Mouse (Mus musculus) left cerebral cortex, adult 11 months (tissue): ENCODE measurements around the gene Olfml3.

Source experiments
- DNase-seq: peaks from one replicate; pipeline ENCODE4 v3.0.0; 2022; ENCODE audit warnings: low spot score

The Olfml3 gene

DNA sequence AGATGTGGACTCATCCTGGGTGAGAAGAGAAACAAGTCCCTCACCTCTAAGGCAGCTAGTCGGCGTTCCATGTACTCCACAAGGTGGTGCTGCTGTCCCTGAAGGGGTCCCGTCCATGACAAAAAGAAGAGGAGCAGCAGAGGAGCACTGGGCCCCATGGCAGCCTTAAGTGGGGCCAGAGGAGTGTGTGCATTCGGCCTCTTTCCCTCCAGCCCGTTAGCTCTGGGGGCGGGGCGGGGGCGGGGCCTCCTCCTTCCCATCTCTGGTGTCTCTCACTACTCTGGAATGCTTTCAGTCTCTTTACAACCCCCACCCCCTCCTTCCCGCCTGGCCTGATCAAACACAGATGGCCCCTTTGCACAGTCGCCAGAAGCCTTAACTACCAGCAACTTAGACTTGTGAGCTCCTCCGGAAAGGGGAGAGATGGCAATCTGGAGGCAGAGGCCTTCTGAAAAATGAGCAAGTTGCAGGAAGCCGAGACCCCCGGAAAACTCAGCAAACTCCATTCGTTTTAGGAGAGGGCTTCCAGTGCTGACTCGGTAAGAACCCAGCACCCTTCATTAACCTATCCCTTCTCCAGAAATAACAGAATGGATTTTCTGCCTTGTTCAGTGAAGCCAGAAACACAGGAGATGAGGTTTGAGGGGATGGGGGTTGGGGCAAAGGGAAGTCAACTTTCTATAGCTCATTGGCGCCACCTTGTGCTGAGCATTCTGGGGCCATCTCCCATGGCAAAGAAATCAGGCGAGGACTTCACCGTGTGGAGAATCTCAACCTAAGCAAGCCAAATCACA, at the start of gene Olfml3:
Gene Olfml3 (minus strand): TSS at position 224 of the 794 bp plus-strand sequence.
- DNase-seq = peak; percentile 86

DNA sequence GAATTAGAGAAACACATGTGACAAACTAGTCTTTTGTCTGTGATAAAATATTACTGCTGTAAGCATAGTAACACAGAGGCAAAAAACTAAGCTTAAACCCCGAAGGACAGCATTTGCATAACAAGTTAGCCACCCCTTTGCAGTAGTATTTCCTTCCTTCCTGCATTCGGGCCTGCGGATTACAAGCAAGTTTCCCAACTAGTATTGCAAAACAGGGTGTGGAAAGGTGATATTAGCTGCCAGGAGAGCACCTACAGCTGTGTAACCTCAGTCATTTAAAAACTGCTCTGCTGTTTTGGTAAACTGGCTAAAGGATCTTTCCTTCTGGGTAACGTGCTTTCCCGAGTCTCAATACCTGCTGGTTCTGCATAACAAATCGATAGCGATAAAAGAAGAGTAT, 49.4 kb upstream of the Olfml3 start:
- DNase-seq = no peak

DNA sequence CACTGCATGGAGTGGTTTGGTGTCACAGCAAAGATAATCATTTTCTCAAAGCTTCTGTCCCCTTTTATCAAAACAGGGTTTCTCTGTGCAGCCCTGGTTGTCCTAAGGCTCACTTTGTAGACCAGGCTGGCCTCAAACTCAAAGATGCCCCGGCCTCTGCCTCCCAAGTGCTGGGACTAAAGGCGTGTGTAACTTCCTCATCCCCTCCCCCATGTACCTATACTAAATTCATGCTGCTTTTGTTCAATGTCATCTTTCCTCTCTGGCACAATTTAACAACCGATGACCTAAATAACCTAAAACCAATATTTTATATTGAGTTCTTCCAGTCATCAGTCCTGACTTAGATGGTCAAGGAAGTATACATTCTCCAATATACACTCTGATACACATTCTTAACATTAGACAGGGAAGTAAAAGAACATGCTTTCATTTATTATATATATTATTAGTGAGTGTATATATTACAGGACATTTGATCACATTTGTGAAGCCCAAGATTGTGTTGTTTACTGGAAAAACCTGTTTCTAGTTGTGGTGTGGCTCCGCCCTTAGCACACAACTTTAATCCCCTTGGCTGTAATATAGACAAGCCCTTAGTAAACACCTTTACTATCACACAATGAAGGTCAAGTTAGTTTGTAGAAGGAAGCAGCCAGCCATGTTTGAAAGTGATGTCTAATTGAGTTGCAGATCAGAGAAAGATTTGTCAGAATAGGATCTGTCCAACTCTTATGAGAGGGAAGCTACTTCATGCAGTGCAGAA, 45.2 kb upstream of the Olfml3 start:
- no peak for DNase-seq

DNA sequence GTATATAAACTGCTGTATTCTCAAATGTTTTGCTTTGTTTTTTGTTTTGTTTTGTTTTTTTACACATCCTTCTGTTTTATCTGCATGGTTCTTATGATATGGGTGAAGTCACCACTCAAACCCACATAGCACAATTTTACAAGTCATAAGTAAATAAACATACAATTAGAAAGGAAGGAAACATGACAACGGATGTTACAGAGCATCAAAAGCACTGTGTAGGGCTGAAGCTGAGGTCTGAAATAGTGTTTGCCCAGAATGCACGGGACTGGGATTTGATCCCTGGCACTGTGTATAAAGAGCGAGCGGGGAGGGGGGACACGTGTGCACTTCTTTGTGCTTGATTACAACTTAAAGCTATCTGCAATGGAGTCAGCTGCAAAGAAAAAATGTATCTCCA, 43.0 kb upstream of the Olfml3 start:
- DNase-seq = no peak

DNA sequence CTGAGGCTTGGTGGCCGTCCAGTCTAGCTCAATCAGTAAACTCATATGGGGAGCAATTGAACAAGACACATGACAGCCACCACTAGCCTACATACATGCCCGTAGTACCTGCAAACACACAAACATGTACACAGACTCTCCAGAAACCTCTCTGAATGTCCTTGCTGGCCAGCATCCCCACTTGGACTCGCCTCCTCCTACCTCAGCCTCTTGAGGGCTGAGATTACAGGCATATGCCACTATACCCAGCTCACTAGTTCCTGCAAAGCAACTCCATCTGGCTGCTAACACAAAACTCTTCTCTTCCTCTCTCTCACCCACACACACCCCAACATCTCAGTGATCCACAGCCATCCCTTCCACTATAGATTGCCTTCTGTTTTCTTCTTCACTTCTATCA, 42.5 kb upstream of the Olfml3 start:
- no peak for DNase-seq

DNA sequence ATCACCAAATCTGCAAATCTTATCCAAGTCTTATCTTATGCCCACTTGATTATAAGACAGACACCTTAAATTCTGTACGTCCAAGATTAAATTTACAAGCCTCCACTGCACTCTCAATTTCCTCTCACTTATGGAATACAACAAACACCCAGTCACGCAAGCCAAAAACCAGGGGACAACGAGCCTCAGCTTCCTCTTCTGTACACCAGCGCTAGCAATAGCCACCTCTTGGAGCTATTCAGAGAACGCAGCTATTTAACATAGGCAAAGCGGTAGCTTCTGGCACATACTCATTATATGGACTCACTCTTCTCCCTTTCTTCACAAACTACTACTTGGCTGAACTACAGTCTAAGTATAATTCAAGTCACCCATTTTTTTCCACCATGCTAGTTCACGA, 41.4 kb upstream of the Olfml3 start:
- no peak for DNase-seq

DNA sequence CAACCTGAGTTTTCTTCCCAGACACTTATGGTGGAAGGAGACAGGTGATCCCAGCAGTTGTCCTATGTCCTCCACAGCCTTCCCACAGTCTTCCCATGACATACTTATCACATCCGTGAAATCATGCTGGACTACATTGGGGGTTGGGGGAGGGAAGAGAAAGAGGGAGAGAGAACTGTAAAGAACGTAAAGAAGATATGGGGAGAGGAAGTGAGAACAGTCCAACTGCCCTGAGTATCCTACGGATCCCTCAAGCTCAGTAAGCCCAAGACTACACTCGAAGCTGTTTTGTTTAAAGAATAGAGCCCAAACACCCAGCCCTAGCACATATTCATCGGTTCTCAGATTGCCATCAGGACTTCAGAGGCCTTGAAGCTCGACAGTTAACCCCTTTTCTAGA, 40.9 kb upstream of the Olfml3 start:
- DNase-seq = no peak

DNA sequence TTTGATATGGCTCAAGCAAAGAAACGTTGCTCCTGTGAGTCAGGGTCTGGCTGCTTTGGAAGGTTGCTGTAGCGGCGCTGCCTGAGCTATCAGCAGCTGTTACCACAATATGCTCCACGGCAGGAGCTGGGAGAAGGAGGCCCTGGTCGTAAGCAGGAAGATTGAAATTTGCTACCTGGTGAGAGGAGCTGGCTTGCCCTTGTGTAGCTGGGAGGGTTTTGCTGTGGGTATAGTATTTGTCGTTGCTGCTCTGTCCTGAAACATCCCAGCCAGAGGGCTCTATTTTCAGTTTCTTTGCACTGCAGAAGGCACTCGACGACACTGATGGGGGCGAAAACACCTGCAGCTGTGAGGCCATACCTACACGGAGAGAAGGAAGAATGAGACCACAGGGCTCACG, 40.1 kb upstream of the Olfml3 start:
- DNase-seq = no peak

DNA sequence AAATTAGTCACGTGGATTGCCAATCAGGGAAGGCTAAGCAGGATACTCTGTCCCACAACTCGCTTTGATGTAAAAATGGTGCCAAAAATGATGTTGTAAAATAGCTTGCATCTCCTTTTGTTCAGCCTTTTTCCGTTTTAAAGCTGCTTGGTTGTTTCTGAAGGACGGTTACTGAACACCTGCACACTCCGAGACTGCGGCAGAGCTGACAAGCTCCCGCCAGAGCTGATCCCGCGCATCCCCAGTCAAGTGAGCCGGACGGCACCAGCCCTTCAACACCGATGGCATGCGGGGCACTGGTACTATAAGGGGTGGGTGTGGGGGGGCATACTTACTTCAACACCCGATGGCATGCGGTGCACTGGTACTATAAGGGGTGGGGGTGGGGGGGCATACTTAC, 36.2 kb upstream of the Olfml3 start:
- no peak for DNase-seq

DNA sequence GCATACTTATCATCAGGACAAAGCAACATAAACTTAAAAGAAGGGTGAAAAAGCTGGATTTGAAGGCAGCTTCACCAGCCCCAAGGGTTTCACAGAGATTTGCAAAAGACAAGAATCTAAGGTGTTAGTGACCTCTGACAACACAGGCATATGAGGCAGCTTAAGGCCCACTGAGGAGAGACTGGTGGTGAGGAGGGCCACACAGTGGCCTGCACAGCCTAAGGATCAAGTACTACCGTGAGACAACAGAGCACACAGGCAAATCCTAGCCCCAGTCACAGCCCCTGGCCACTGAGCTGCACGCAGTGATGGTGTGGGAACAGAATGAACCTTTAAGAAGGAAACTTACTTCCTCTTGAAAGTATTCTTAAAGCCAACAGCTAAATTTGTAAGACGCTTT, 35.7 kb upstream of the Olfml3 start:
- DNase-seq = no peak

DNA sequence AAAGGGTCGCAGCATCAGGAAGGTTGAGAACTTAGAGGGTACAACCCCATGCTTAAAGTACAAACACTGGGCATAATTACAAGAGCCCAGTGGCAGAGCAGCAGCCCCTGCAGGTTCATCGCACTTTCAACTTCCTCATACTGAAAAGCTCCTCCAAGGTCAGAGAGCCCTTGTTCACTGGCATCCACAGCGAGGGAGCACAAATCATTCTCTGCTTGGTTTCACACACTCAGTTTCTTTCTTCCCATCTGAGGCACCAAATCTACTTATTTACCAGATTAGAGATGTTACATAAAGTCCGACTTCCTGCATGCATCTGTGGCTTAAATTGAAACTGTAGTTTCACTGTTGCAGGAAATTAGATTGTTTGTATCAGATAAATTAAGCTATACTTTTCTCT, 35.0 kb upstream of the Olfml3 start:
- DNase-seq = no peak

DNA sequence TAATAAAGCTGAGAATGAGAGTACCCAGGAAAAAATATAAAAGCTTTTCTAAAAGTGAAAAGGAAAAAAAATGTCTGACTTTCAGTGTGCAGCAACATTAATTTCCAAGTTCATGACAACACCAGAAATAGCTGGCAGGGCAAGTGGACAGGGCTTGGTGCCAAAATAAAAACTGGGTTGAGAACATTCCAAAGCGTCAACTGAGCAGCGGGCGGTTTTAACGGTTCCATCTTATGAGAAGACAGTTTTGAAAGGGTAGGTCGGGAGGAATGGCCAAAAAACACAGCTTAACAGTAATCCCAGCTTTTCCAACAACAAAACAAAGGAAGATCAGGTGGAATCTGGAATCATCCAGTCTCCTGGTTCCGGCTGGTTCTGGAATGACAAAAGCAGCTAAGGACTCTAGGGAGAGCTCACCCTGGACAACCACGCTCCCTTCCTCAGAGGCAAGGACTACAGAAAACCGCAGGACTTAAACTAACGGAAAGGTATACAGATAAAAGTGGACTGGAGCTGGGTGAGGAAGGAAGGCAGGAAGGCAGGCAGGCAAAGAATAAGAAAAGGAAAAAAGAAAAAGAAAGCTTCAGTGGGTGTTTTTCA, 33.8 kb upstream of the Olfml3 start:
- no peak for DNase-seq

DNA sequence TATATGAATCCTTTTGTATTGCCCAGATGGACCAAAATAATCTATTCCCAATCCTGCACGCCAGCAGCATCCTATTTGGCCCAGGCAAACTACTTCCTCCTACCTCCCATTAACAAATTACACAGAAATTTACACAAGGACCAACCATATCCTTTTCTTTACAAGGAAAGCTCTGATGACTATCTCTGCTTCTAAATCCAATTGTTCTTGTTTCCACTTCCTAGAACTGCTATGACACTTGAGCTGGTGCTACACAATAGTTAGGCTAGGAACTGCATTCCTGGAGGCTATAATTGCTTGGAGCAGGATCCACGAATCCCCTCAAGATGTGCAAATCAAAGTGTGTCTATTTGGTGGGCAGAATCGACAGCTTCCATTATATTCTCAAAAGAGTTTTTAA, 29.0 kb upstream of the Olfml3 start:
- DNase-seq = no peak

DNA sequence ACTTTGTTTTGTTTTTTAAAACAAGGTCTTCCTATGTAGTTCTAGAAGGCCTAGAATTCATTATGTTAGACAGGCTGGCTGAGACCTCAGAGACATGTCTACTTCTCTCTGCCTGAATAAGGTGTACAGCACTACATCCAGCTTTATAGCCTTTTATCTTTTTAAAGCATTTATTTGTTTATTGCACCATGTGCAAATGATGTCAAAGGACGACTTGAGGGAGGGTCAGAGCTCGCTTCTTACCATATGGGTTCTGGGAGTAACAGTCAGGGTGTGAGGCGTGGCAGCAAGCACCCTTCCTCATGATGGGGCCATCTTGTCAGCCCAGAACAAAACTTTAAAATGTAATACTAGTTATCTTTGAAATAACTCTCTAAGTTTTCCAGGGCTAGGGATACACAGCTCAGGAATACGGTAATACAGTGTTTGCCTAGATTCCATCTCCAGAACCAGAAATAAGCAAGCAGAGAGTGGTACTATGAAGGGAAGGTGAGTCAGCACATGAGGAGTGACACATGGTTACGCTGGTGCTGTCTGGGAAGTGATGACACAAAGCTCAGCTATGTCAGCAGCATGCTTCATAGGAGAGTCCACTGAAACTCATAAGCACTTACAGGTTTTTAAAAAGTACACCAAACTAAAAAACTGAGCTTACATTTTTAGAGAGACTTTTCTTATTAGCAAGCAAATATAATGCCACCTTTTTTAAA, 21.6 kb upstream of the Olfml3 start:
- DNase-seq = no peak

DNA sequence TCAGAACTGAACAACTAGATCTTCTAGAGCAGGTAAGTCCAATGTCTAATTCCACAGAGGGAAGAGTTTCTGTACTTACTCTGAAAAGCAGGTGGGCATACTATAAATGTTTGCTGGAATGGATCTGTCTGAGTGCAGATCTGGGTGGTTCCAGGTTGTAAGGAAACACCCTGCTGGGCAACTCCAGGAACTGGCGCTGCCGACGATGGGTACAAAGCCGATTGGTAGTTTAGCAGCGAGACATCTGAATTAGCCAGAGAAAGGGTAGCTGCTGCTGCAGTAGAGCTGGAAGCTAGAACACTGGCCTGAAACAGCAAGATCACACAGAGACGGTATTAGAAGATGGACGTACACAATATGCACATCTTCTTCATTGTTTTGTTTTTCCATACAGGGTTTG, 20.7 kb upstream of the Olfml3 start:
- no peak for DNase-seq

DNA sequence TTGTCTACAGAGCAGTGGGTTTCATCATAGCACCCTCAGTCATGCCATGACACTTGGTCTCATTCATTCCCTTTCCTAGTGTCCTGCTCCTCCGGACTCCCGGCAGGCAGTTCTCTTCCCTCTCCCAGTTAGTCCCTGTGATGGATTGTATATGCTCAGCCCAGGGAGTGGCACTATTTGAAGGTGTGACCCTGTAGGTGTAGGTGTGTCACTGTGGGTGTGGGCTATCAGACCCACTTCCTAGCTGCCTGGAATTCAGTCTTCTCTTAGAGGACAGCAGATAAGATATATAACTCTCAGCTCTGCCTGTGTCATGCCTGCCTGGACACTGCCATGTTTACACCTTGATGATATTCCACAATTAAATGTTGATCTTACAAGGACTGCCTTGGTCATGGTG, 19.1 kb upstream of the Olfml3 start:
- no peak for DNase-seq

DNA sequence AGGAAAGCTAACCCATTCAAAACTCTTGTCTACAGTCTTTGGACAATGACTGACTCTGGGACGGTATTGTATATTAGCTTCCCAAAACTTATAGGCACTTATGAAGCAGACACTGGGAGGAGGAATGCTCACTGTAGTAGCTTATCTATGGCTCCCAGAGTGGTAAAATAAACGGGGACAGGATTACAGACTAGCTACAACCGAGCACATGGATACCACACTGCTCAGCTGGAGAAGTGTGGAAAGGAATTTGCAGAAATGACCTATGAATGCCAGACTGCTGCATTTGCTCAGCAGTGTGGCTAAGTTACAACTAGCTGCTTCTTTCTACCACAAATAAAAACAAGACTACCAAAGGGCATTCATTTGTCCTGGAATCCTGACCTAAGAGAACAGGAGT, 17.6 kb upstream of the Olfml3 start:
- no peak for DNase-seq

DNA sequence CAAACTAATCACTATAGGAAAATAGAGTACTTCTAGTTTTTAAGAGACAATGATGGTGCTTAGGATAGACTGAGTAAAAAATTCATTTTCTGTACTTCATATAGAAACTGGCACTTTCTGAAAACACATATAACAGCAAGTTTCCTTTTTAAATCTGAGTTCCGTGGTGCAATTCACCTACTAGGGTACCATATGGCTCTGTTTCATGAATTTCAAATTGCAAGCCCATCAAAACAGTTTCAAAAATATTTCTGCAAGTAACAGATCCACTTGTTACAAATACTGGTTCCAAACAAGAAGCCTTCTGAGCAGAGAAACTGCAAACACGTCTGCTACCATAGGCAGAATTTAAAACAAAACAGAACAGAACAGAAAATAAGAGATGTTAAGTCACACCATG, 13.8 kb upstream of the Olfml3 start:
- DNase-seq = no peak

DNA sequence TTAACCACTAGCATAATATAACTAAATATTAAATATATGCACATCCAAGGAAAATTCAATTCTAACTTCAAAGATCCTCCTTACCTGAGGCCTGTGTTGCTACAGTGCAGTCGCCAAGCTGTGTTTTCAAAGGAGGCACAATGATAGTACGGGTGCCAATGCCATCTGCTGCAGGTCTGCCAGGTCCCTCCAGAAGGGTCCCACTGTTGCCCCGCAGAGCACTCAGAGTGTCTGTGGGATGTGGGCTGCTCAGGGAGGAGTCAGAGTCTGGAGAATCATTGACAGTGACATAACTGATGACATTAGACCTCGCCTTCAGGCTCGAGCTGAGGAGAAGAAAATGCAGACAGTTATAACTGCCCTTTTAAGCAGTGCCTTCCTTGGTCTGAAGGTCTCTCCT, 8.9 kb upstream of the Olfml3 start:
- no peak for DNase-seq

DNA sequence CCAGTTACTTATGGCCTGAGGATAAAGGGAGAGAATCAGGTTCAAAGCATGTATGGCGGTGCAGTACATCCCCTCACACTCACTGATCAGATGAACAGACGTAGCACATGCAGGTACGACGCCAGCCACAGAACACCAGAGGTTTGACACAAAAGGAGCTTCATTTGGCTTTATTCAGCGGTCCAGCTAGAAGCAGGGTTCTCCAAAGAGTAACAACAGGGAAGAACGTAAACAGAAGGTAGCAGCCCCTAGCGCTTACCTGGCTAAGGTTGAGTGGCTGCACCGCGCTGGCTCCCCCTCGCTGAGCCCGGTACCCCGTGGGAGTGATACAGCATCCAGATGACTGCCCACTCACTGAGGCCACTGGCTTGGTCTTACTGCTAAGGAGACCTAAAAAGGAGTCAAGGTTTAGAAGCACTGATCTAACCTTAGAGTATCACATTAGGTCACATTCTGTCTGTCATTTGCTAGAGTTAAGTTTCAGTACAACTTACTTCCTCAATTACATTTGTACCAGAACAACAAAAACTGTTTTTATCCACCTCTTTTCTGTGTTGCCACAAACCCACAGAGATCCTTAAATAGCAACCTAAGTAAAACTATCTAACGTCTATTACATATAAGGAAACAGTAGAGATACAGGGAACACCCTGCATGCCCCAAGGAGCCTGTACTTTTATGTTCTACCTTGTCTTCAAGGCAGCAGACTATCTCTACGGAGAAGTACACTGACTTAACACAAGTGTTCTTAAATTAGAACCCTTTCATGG, 7.4 kb upstream of the Olfml3 start:
- DNase-seq = no peak

DNA sequence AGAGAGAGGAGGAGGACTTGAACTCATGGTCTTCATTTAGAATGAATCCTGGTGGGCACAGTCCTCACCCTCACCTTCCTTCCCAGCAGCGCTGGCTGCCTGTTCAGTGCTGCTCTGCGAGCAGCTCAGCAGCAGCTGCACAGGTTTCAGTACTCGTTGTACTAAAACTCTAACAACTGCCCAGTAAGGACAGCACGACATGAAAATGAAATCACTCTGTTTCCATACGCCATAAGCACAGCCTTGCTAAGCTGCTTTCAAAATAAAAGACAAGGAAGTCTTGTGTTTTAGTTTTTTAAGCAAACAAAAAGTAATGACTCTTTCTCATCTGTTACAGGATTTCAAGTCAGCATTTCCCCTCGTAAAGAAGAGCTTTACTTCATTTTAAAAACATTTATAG, 5.4 kb upstream of the Olfml3 start:
- no peak for DNase-seq

DNA sequence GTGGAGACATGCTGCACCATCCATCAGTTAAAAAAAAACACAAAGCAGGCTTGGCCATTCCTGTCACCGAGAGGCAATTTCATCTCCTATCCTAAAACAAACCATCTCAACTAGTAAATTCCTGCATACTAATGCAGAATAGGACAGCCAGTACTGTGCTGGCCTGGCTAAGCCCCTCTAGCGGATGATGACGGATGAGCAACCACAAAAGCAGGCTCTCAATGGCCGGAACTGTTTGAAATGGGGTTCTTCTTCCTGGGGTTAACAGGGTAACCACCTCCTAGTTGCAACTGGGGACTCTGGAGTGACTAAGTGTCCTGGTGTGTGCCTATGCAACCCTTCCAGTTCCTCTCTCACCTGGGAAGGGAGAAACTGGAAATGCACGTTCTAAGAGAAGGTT, 2.5 kb upstream of the Olfml3 start:
- no peak for DNase-seq
